Mouse (Mus musculus) kidney, adult 2 months (tissue): ENCODE results near the gene Irf2.

Experiments
- CTCF ChIP-seq: fragments of 200-500 bp; conservative IDR thresholded peaks from 2 replicates; pipeline ENCODE4 v1.5.1; 2011; ENCODE audit warnings: low read depth, mild to moderate bottlenecking, control low read depth, low read length, moderate library complexity, mixed read lengths; ENCODE audit not compliant: insufficient read depth, insufficient read length
- POLR2A ChIP-seq: fragments of 200-500 bp; IDR thresholded peaks from one replicate; pipeline ENCODE4 v1.6.1; 2011; ENCODE audit warnings: low read depth, low read length, control low read depth

- no peak for TF ChIP-seq POLR2A
- no peak for TF ChIP-seq CTCF
Measured at GRCm38 (mm10) chr8:46757613-46758012, 18.1 kb downstream of the Irf2 start.
